Comparison of ENCODE assay signal across 21 mouse cellular contexts in the genomic region with DNA sequence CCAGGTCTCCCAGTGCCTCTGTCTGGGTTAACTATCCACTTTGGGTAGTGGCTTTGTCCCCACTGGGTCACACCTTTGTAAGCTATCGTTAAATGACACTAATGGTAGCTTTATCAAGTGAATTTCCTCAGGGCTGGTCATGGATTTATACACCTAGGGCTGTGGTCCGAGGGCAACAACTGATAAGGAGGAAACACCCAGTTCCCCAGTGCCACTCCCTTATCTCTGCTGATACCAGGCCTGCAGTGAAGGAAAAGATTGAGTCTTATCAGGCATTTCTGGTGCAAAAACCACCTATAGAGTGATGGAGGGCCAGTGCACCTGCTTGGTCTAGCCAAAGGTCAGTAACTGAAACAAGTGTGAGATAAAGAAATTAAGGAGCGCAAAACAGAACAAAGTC.
DNase-seq lines count a peak whose midpoint lies in the region; ATAC-seq and TF ChIP-seq lines count a peak whose summit lies in the region.
"Had no signal": no experiment of that assay in that cellular context is flagged by ENCODE, and none has a peak within 500 bp of the region (broad histone marks: within the 10 kb centered on the region; RNA-seq: fewer than 3 reads in every experiment).

No protein-coding gene starts in this region.

- 0 out of 2 replicates have a peak, but pooled peaks cover 4% of the 10 kb centered on the region for H3K79me2 ChIP-seq in macrophage (ENCODE audit: inconsistent target)

- TF ChIP-seq EP300 in liver, embryonic 14.5 days (IDR thresholded peaks at IDR 0.05; ENCODE audit: low read depth), result peak; percentile 23; the same call in 1 of the 2 replicates

- TF ChIP-seq CTCF in liver, embryonic 14.5 days (IDR thresholded peaks at IDR 0.05; ENCODE audit: low read depth), result no peak

- H3K4me2 ChIP-seq in liver, embryonic 14.5 days (ENCODE audit: low read depth), result no peak overlapping the region
- no peak overlapping the region for H3K4me2 ChIP-seq in intestine, embryonic 14.5 days (ENCODE audit: low read length)
- H3K4me2 ChIP-seq in stomach, embryonic 16.5 days (ENCODE audit: low read depth, low read length), result no peak overlapping the region
- no peak overlapping the region for H3K4me2 ChIP-seq in kidney, embryonic 16.5 days (replicated peaks; ENCODE audit: low read depth, low read length)
- H3K4me2 ChIP-seq: forebrain, embryonic 13.5 days; hindbrain, embryonic 12.5 days; limb, embryonic 13.5 days; lung, embryonic 15.5 days had no signal

- WGBS in liver, embryonic 14.5 days (ENCODE audit: insufficient replicate concordance), result 16% methylated on average over 3 of the region's 3 CpGs
- WGBS in intestine, embryonic 14.5 days, result 61% methylated on average over 3 of the region's 3 CpGs
- WGBS in macrophage (ENCODE audit: missing documents), result 41% methylated on average over 3 of the region's 3 CpGs
- 53% methylated on average over 3 of the region's 3 CpGs for WGBS in stomach, embryonic 16.5 days
- 88% methylated on average over 3 of the region's 3 CpGs for WGBS in kidney, embryonic 16.5 days

- H3K9ac ChIP-seq in liver, embryonic 14.5 days (replicated peaks), result no peak overlapping the region
- H3K9ac ChIP-seq in intestine, embryonic 14.5 days (ENCODE audit: low read length), result no peak overlapping the region
- H3K9ac ChIP-seq in stomach, embryonic 16.5 days (ENCODE audit: low read length), result no peak overlapping the region
- H3K9ac ChIP-seq in kidney, embryonic 16.5 days (replicated peaks; ENCODE audit: low read length), result no peak overlapping the region
- H3K9ac ChIP-seq: forebrain, embryonic 13.5 days; hindbrain, embryonic 12.5 days; limb, embryonic 13.5 days; lung, embryonic 15.5 days had no signal

- H3K27ac ChIP-seq in liver, embryonic 14.5 days, result no peak overlapping the region
- H3K27ac ChIP-seq in intestine, embryonic 14.5 days (ENCODE audit: low read depth), result no peak overlapping the region
- 0 out of 2 replicates have a peak overlapping the region, but pooled peaks have one; percentile 52 for H3K27ac ChIP-seq in macrophage
- H3K27ac ChIP-seq in stomach, embryonic 16.5 days (ENCODE audit: low read length), result peak overlapping the region; percentile 73; the same call in 1 of the 2 replicates
- H3K27ac ChIP-seq in kidney, embryonic 16.5 days (ENCODE audit: low read length), result no peak overlapping the region
- H3K27ac ChIP-seq: forebrain, embryonic 13.5 days; heart, embryonic 10.5 days; hindbrain, embryonic 12.5 days; limb, embryonic 13.5 days; lung, embryonic 15.5 days had no signal

- no peaks in the 10 kb centered on the region for H3K9me3 ChIP-seq in liver, embryonic 14.5 days (ENCODE audit: control insufficient read depth, low read length)
- no peaks in the 10 kb centered on the region for H3K9me3 ChIP-seq in intestine, embryonic 14.5 days (ENCODE audit: control insufficient read depth, low read length)
- no peaks in the 10 kb centered on the region for H3K9me3 ChIP-seq in stomach, embryonic 16.5 days (replicated peaks; ENCODE audit: control insufficient read depth, low read length)
- no peaks in the 10 kb centered on the region for H3K9me3 ChIP-seq in kidney, embryonic 16.5 days (ENCODE audit: low read length)
- H3K9me3 ChIP-seq: forebrain, embryonic 13.5 days; heart, embryonic 10.5 days; hindbrain, embryonic 12.5 days; limb, embryonic 13.5 days; lung, embryonic 15.5 days had no signal

- no peak for DNase-seq in liver, embryonic 14.5 days (ENCODE audit: low read depth in 3 of 3, low spot score in 3 of 3)
- no peak for DNase-seq in liver
- DNase-seq in intestine, embryonic 14.5 days (ENCODE audit: low spot score), result no peak
- no peak for DNase-seq in kidney, adult 9 months
- DNase-seq: adrenal gland, postnatal 14 days; cerebellum, adult 8-10 months; cerebellum, postnatal 36 days; kidney, postnatal 36 days; lung, postnatal 4 days; midbrain, embryonic 14.5 days; right cerebral cortex, postnatal 14 days; spleen, adult 18-20 months had no signal

- no peaks in the 10 kb centered on the region for H3K27me3 ChIP-seq in liver, embryonic 14.5 days (ENCODE audit: control insufficient read depth, insufficient read depth, low read length)
- H3K27me3 ChIP-seq in intestine, embryonic 14.5 days (replicated peaks; ENCODE audit: control insufficient read depth, insufficient read depth, low read length), result no peaks in the 10 kb centered on the region
- H3K27me3 ChIP-seq in stomach, embryonic 16.5 days (ENCODE audit: control insufficient read depth, insufficient read depth, low read length), result no peaks in the 10 kb centered on the region
- no peaks in the 10 kb centered on the region for H3K27me3 ChIP-seq in kidney, embryonic 16.5 days (ENCODE audit: insufficient read depth, low read length)
- H3K27me3 ChIP-seq: hindbrain, embryonic 12.5 days; limb, embryonic 13.5 days; lung, embryonic 15.5 days had no signal

- H3K4me1 ChIP-seq in liver, embryonic 14.5 days (replicated peaks; ENCODE audit: control insufficient read depth in 2 of 2, insufficient read depth in 2 of 2, low read length in 1 of 2), result peaks cover 5 to 17% of the 10 kb centered on the region in 2 experiments
- peaks cover 4% of the 10 kb centered on the region; the same call in 1 of the 2 replicates for H3K4me1 ChIP-seq in intestine, embryonic 14.5 days (replicated peaks; ENCODE audit: control insufficient read depth, insufficient read depth, low read length)
- peaks cover 7% of the 10 kb centered on the region for H3K4me1 ChIP-seq in stomach, embryonic 16.5 days (ENCODE audit: control insufficient read depth, insufficient read depth, low read length)
- H3K4me1 ChIP-seq in kidney, embryonic 16.5 days (ENCODE audit: insufficient read depth, low read length), result 0 out of 2 replicates have a peak, but pooled peaks cover 2% of the 10 kb centered on the region

- H3K36me3 ChIP-seq in liver, embryonic 14.5 days (replicated peaks; ENCODE audit: control insufficient read depth, insufficient read depth, low read depth), result no peaks in the 10 kb centered on the region
- peaks cover 2% of the 10 kb centered on the region; the same call in 1 of the 2 replicates for H3K36me3 ChIP-seq in intestine, embryonic 14.5 days (ENCODE audit: control insufficient read depth, insufficient read depth, low read length)
- H3K36me3 ChIP-seq in macrophage (ENCODE audit: inconsistent target), result peaks cover 46% of the 10 kb centered on the region
- H3K36me3 ChIP-seq in stomach, embryonic 16.5 days (ENCODE audit: control insufficient read depth, insufficient read depth, low read length), result no peaks in the 10 kb centered on the region
- peaks cover 4% of the 10 kb centered on the region; the same call in 1 of the 2 replicates for H3K36me3 ChIP-seq in kidney, embryonic 16.5 days (ENCODE audit: insufficient read depth, low read length)
- H3K36me3 ChIP-seq: hindbrain, embryonic 12.5 days; lung, embryonic 15.5 days had no signal

- ATAC-seq in liver, embryonic 14.5 days (ENCODE audit: insufficient read depth), result peak; percentile 26; the same call in 1 of the 2 replicates
- ATAC-seq in intestine, embryonic 14.5 days (replicated peaks; ENCODE audit: low FRiP score, low TSS enrichment, low read depth), result peak; percentile 91
- ATAC-seq in stomach, embryonic 16.5 days (ENCODE audit: insufficient read depth, low FRiP score), result peak; percentile 88
- no peak for ATAC-seq in activated CD4-positive, CD25-positive, alpha-beta regulatory T cell, adult 4 months
- no peak for ATAC-seq in kidney, embryonic 16.5 days (ENCODE audit: low FRiP score, low TSS enrichment)
- ATAC-seq: forebrain, embryonic 13.5 days had no signal

- no peak overlapping the region for H3K4me3 ChIP-seq in liver, embryonic 14.5 days (ENCODE audit: insufficient read depth in 1 of 2, low read depth in 2 of 2, low read length in 2 of 2)
- no peak overlapping the region for H3K4me3 ChIP-seq in intestine, embryonic 14.5 days (ENCODE audit: low read depth, low read length)
- no peak overlapping the region for H3K4me3 ChIP-seq in macrophage (ENCODE audit: inconsistent target)
- H3K4me3 ChIP-seq in stomach, embryonic 16.5 days (replicated peaks; ENCODE audit: low read length), result no peak overlapping the region
- no peak overlapping the region for H3K4me3 ChIP-seq in kidney, embryonic 16.5 days (ENCODE audit: low read length)
- H3K4me3 ChIP-seq: forebrain, embryonic 13.5 days; heart, embryonic 10.5 days; hindbrain, embryonic 12.5 days; limb, embryonic 13.5 days; lung, embryonic 15.5 days had no signal

Comparison
In these comparisons a context has a peak if more than half of its experiments do, and no peak if none do; other contexts are left out.
1. ATAC-seq: peak in liver, embryonic 14.5 days (single experiment), intestine, embryonic 14.5 days (single experiment) and stomach, embryonic 16.5 days (single experiment); none in activated CD4-positive, CD25-positive, alpha-beta regulatory T cell, adult 4 months (single experiment) and kidney, embryonic 16.5 days (single experiment).
2. H3K27ac ChIP-seq: peak in macrophage (single experiment) and stomach, embryonic 16.5 days (single experiment); none in liver, embryonic 14.5 days (single experiment), intestine, embryonic 14.5 days (single experiment) and kidney, embryonic 16.5 days (single experiment).